Mouse (Mus musculus) kidney, adult 18-20 months (tissue): ENCODE data around the gene Lig1.

Source experiments
- DNase-seq: peaks from one replicate; pipeline ENCODE4 v3.0.0; 2021

Gene Lig1

DNA sequence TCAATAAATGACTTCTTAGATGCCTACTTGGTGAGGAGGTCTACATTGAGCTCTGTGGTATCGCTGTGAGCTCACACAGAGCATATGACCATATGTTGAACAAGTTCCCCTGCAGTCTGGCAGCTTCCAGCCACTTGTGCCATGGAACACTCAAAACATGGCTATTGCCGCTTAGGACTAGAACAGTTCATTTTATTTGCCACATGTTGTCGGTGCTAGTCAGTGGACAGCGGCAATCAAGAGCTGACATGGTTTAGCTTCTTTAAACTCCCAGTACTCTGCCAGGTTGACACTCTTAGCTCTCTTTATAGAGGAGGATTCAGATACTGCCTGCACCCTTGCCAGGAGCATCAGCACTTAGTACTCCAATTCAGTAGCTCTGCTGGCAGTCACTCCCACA lies 34.3 kb downstream of the Lig1 start:
- no peak for DNase-seq

DNA sequence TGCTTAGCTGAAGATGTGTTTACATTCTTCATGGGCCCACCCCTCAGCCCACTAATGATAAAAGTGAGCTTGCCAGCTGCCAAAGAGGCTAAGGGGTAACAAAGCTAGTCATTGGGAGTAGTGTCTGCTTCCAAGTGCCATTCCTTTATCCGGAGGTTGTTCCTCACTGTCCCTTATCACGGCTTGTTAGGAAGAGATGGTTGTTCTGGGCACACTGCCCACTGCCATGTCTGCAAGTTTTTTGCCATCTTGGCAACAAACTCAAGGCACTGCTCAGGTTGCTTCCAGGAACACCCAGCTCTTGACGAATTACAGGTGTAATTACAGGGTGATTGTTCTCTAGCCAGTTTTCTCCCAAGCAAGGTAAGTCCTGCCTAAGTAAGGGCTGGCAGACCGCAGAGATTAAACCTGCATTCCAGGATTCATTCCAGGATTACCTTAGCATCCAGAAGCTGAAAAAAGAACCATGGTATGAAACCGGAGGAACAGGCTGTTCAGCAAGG lies 37.1 kb downstream of the Lig1 start:
- no peak for DNase-seq

DNA sequence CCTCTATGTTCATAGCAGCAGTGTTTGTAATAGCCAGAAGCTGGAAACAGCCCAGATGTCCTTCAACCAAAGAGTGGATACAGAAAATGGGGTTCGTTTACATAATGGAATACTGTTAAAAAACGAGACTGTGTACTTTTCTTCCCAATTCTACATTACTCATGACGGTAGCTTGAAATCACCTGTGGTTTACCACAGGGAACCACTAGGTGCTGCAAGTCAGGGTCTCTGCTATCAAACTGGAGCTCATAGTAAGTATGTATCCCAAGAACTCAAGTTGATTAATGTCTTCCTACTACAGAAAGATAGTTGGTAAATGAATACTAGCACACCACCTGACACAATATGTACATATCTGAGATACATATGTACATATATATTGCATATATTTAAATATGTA lies 44.3 kb downstream of the Lig1 start:
- no peak for DNase-seq

- DNase-seq, result no peak
Observed at GRCm38 (mm10) chr7:13324316-13324715, 47.2 kb downstream of the Lig1 start, which contains the start of gene Pla2g4c. Pla2g4c (plus strand) TSS chr7:13324655.

GRCm38 (mm10) chr7:13330575-13330974 lies 53.5 kb downstream of the Lig1 start:
- DNase-seq, result no peak

DNA sequence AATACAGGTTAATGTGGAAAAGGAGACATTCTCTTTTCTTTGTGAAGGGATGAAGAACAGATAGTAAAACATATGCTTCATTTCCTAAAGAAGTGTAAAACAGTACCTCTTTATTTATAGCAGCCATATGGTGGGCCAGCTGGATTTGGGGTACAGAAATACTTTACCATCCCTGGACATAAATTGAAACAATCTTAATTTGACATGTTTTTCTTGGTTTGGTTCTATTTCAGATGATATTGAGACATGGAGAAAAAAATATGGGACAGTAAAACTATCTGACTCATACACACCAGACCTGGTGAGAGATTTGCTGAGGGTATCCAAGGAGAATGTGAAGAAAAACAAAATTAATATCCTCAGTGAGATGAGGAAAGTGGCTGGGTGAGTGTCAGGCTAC lies 78.9 kb downstream of the Lig1 start:
- no peak for DNase-seq
